Mouse (Mus musculus) myocyte (in vitro differentiated cells): ENCODE measurements at regions not wholly inside any gene's neighbourhood (a gene's known extent, or its start where the extent isn't known, plus 50 kb on each side); places are given as distances from the start of the nearest gene placed in this dataset.

Experiments
- H3K27me3 ChIP-seq: one replicate; pipeline ENCODE4 v1.6.1; 2011; ENCODE audit not compliant: control insufficient read depth, insufficient read depth, insufficient read length
- H3K36me3 ChIP-seq: one replicate; pipeline ENCODE4 v1.6.1; 2011; ENCODE audit not compliant: control insufficient read depth, insufficient read depth
- H3K4me2 ChIP-seq: one replicate; pipeline ENCODE4 v1.6.1; 2011; ENCODE audit warnings: low read depth, control low read depth
- H3K4me3 ChIP-seq: one replicate; pipeline ENCODE4 v1.5.1; 2011; ENCODE audit warnings: mild to moderate bottlenecking, control low read depth, moderate library complexity
- H3K79me2 ChIP-seq: one replicate; pipeline ENCODE4 v1.6.1; 2011; ENCODE audit not compliant: control insufficient read depth, insufficient read depth
- H3ac ChIP-seq: one replicate; pipeline ENCODE4 v1.6.1; 2011; ENCODE audit not compliant: control insufficient read depth, insufficient read length
- CEBPB ChIP-seq: IDR thresholded peaks from 2 replicates; pipeline ENCODE4 v1.6.1; 2011; ENCODE audit warnings: mild to moderate bottlenecking, moderate library complexity; ENCODE audit not compliant: poor library complexity, insufficient read depth, severe bottlenecking
- E2F4 ChIP-seq: IDR thresholded peaks from one replicate; pipeline ENCODE4 v1.6.1; 2011; ENCODE audit warnings: mild to moderate bottlenecking, control low read depth, moderate library complexity; ENCODE audit not compliant: insufficient read depth
- MAX ChIP-seq: IDR thresholded peaks from one replicate; pipeline ENCODE4 v1.6.1; 2011; ENCODE audit warnings: low read depth, mild to moderate bottlenecking, control low read depth
- MYOD1 ChIP-seq, 3 experiments: IDR thresholded peaks; one replicate each; pipeline ENCODE4 v1.6.1; 2011; ENCODE audit warnings: control low read depth in 2 of 3, low read depth in 2 of 3, mild to moderate bottlenecking in 2 of 3, moderate library complexity in 1 of 3; ENCODE audit not compliant: insufficient read length in 2 of 3, control insufficient read depth in 1 of 3
- MYOG ChIP-seq, 3 experiments: IDR thresholded peaks; one replicate each; pipeline ENCODE4 v1.6.1; 2011; ENCODE audit warnings: control low read depth in 2 of 3, low read depth in 2 of 3, mild to moderate bottlenecking in 2 of 3; ENCODE audit not compliant: insufficient read length in 2 of 3, control insufficient read depth in 1 of 3, insufficient read depth in 1 of 3
- POLR2A ChIP-seq: IDR thresholded peaks from one replicate; pipeline ENCODE4 v1.6.1; 2011; ENCODE audit warnings: low read depth, mild to moderate bottlenecking, control low read depth, moderate library complexity; ENCODE audit not compliant: insufficient read length
- POLR2AphosphoS2 ChIP-seq: IDR thresholded peaks from one replicate; pipeline ENCODE4 v1.6.1; 2011; ENCODE audit warnings: low read depth, control low read depth; ENCODE audit not compliant: insufficient read length
- REST ChIP-seq: IDR thresholded peaks from one replicate; pipeline ENCODE4 v1.6.1; 2011; ENCODE audit warnings: mild to moderate bottlenecking, control low read depth, moderate library complexity; ENCODE audit not compliant: insufficient read depth, insufficient read length
- SRF ChIP-seq: IDR thresholded peaks from one replicate; pipeline ENCODE4 v1.6.1; 2011; ENCODE audit warnings: low read depth; ENCODE audit not compliant: control insufficient read depth, insufficient read length
- TCF12 ChIP-seq: IDR thresholded peaks from one replicate; pipeline ENCODE4 v1.6.1; 2011; ENCODE audit warnings: mild to moderate bottlenecking, control low read depth; ENCODE audit not compliant: poor library complexity, insufficient read depth, severe bottlenecking
- TCF3 ChIP-seq: IDR thresholded peaks from one replicate; pipeline ENCODE4 v1.6.1; 2011; ENCODE audit warnings: low read depth, control low read depth; ENCODE audit not compliant: insufficient read length
- USF1 ChIP-seq: IDR thresholded peaks from one replicate; pipeline ENCODE4 v1.6.1; 2011; ENCODE audit warnings: low read depth, mild to moderate bottlenecking, control low read depth, moderate library complexity

- no peak overlapping the region for H3K4me3 ChIP-seq
- H3K79me2 ChIP-seq, result no peaks in the 10 kb centered on the region
- no peak overlapping the region for H3ac ChIP-seq
- TF ChIP-seq REST (no peak), CEBPB (no peak), SRF (no peak), MYOG (IDR thresholded peaks at IDR 0.05; ENCODE audit: control insufficient read depth in 1 of 3, insufficient read depth in 1 of 3, insufficient read length in 2 of 3, low read depth in 2 of 3) (no peak), POLR2A (no peak), E2F4 (no peak), MAX (no peak), POLR2AphosphoS2 (no peak), TCF12 (no peak), TCF3 (no peak), MYOD1 (IDR thresholded peaks at IDR 0.05; ENCODE audit: control insufficient read depth in 1 of 3, insufficient read length in 2 of 3, low read depth in 2 of 3) (no peak), USF1 (no peak)
- H3K27me3 ChIP-seq, result no peaks in the 10 kb centered on the region
- no peaks in the 10 kb centered on the region for H3K36me3 ChIP-seq
- peak overlapping the region; percentile 35 for H3K4me2 ChIP-seq
Measured at GRCm38 (mm10) chr6:52428489-52429203, 115.3 kb downstream of the Evx1 start.

- TF ChIP-seq POLR2A (no peak), MYOG (IDR thresholded peaks at IDR 0.05; ENCODE audit: control insufficient read depth in 1 of 3, insufficient read depth in 1 of 3, insufficient read length in 2 of 3, low read depth in 2 of 3) (no peak), E2F4 (no peak), USF1 (no peak), MAX (no peak), MYOD1 (IDR thresholded peaks at IDR 0.05; ENCODE audit: control insufficient read depth in 1 of 3, insufficient read length in 2 of 3, low read depth in 2 of 3) (no peak), TCF3 (no peak), SRF (no peak), REST (no peak), CEBPB (no peak), POLR2AphosphoS2 (no peak), TCF12 (no peak)
Measured at GRCm38 (mm10) chr6:52429204-52429552, 115.9 kb downstream of the Evx1 start.

GRCm38 (mm10) chr6:52433234-52433633, 119.9 kb downstream of the Evx1 start:
- Histone ChIP-seq H3K4me2 (no peak overlapping the region), H3K36me3 (no peaks in the 10 kb centered on the region), H3K4me3 (no peak overlapping the region), H3K27me3 (no peaks in the 10 kb centered on the region), H3K79me2 (no peaks in the 10 kb centered on the region), H3ac (no peak overlapping the region)
- TF ChIP-seq POLR2AphosphoS2 (no peak), MYOG (IDR thresholded peaks at IDR 0.05; ENCODE audit: control insufficient read depth in 1 of 3, insufficient read depth in 1 of 3, insufficient read length in 2 of 3, low read depth in 2 of 3) (no peak), REST (no peak), CEBPB (no peak), USF1 (no peak), MAX (no peak), E2F4 (no peak), MYOD1 (IDR thresholded peaks at IDR 0.05; ENCODE audit: control insufficient read depth in 1 of 3, insufficient read length in 2 of 3, low read depth in 2 of 3) (no peak), SRF (no peak), POLR2A (no peak), TCF12 (no peak), TCF3 (no peak)

More at GRCm38 (mm10) chr6:52429204-52429552, 115.9 kb downstream of the Evx1 start:
- Histone ChIP-seq H3K27me3 (no peaks in the 10 kb centered on the region), H3K36me3 (no peaks in the 10 kb centered on the region), H3ac (no peak overlapping the region), H3K79me2 (no peaks in the 10 kb centered on the region), H3K4me2 (peak overlapping the region; percentile 35), H3K4me3 (no peak overlapping the region)

- no peaks in the 10 kb centered on the region for H3K79me2 ChIP-seq
- H3K4me2 ChIP-seq, result no peak overlapping the region
- TF ChIP-seq SRF (no peak), MAX (no peak), USF1 (no peak), CEBPB (no peak), POLR2AphosphoS2 (no peak), MYOG (IDR thresholded peaks at IDR 0.05; ENCODE audit: control insufficient read depth in 1 of 3, insufficient read depth in 1 of 3, insufficient read length in 2 of 3, low read depth in 2 of 3) (no peak), TCF12 (no peak), E2F4 (no peak)
- no peaks in the 10 kb centered on the region for H3K27me3 ChIP-seq
- no peaks in the 10 kb centered on the region for H3K36me3 ChIP-seq
- H3K4me3 ChIP-seq, result no peak overlapping the region
- no peak overlapping the region for H3ac ChIP-seq
Measured at GRCm38 (mm10) chr6:52434771-52435170, 121.5 kb downstream of the Evx1 start.
